21 mouse cellular contexts compared by ENCODE assay signal in genomic region chr6:112928841-112929240, GRCm38 (mm10). TPM values are rescaled to one million over a fixed set of nuclear protein-coding genes. Genes with fewer than 3 reads are reported as not detected.
A peak's percentile ranks its signal among the peaks of the same experiment; 100 is the strongest.
DNase-seq lines count a peak whose midpoint lies in the region; ATAC-seq and TF ChIP-seq lines count a peak whose summit lies in the region.
"Had no signal": no experiment of that assay in that cellular context is flagged by ENCODE, and none has a peak within 500 bp of the region (broad histone marks: within the 10 kb centered on the region; RNA-seq: fewer than 3 reads in every experiment).

No protein-coding gene starts in this region.

- H3K9ac ChIP-seq in forebrain, embryonic 12.5 days: no peak overlapping the region
- H3K9ac ChIP-seq in forebrain, postnatal 0 days: no peak overlapping the region
- H3K9ac ChIP-seq in neural tube, embryonic 13.5 days: no peak overlapping the region
- H3K9ac ChIP-seq: heart, embryonic 13.5 days; limb, embryonic 15.5 days; lung, embryonic 15.5 days; neural tube, embryonic 12.5 days; stomach, embryonic 15.5 days had no signal

- TF ChIP-seq CTCF in forebrain, postnatal 0 days (IDR thresholded peaks at IDR 0.05; ENCODE audit: low read depth): no peak

- H3K4me3 ChIP-seq in forebrain, embryonic 12.5 days (replicated peaks): no peak overlapping the region
- H3K4me3 ChIP-seq in forebrain, postnatal 0 days (ENCODE audit: low read depth, low read length): no peak overlapping the region
- H3K4me3 ChIP-seq in neural tube, embryonic 13.5 days: no peak overlapping the region
- H3K4me3 ChIP-seq: embryonic facial prominence, embryonic 10.5 days; heart, embryonic 13.5 days; limb, embryonic 15.5 days; lung, embryonic 15.5 days; megakaryocyte, embryonic 14.5 days; neural tube, embryonic 12.5 days; stomach, embryonic 15.5 days had no signal

- H3K9me3 ChIP-seq in forebrain, embryonic 12.5 days: no peaks in the 10 kb centered on the region
- no peaks in the 10 kb centered on the region for H3K9me3 ChIP-seq in forebrain, postnatal 0 days (ENCODE audit: low read length)
- H3K9me3 ChIP-seq in neural tube, embryonic 13.5 days: no peaks in the 10 kb centered on the region
- H3K9me3 ChIP-seq: embryonic facial prominence, embryonic 10.5 days; heart, embryonic 13.5 days; limb, embryonic 15.5 days; lung, embryonic 15.5 days; megakaryocyte, embryonic 14.5 days; neural tube, embryonic 12.5 days; stomach, embryonic 15.5 days had no signal

- peak overlapping the region; percentile 75 for H3K27ac ChIP-seq in forebrain, embryonic 12.5 days
- H3K27ac ChIP-seq in forebrain, postnatal 0 days (ENCODE audit: low read depth, low read length): no peak overlapping the region
- 0 out of 2 replicates have a peak overlapping the region, but pooled peaks have one; percentile 86 for H3K27ac ChIP-seq in neural tube, embryonic 13.5 days (replicated peaks)
- H3K27ac ChIP-seq: heart, embryonic 13.5 days; limb, embryonic 15.5 days; lung, embryonic 15.5 days; neural tube, embryonic 12.5 days; stomach, embryonic 15.5 days had no signal

- H3K36me3 ChIP-seq in forebrain, embryonic 12.5 days (replicated peaks): peaks cover 6% of the 10 kb centered on the region
- H3K36me3 ChIP-seq in forebrain, postnatal 0 days (ENCODE audit: insufficient read depth): no peaks in the 10 kb centered on the region
- no peaks in the 10 kb centered on the region for H3K36me3 ChIP-seq in neural tube, embryonic 13.5 days
- H3K36me3 ChIP-seq: embryonic facial prominence, embryonic 10.5 days; heart, embryonic 13.5 days; limb, embryonic 15.5 days; lung, embryonic 15.5 days; stomach, embryonic 15.5 days had no signal

- no peak overlapping the region for H3K4me2 ChIP-seq in forebrain, embryonic 12.5 days
- no peak overlapping the region for H3K4me2 ChIP-seq in forebrain, postnatal 0 days (ENCODE audit: low read depth)
- no peak overlapping the region for H3K4me2 ChIP-seq in neural tube, embryonic 13.5 days
- H3K4me2 ChIP-seq: heart, embryonic 13.5 days; limb, embryonic 15.5 days; lung, embryonic 15.5 days; neural tube, embryonic 12.5 days; stomach, embryonic 15.5 days had no signal

- DNase-seq in forebrain, postnatal 0 days: no peak
- no peak for DNase-seq in neural tube, embryonic 10.5 days (ENCODE audit: extremely low spot score, low spot score)
- DNase-seq in adrenal gland, postnatal 25 days: peak; percentile 54
- DNase-seq in frontal cortex, postnatal 14 days (ENCODE audit: low spot score in 2 of 2): no peak
- no peak for DNase-seq in embryo, embryonic 11 days
- DNase-seq: cerebellum, adult 9-10 months; gastrocnemius, postnatal 36 days; kidney, postnatal 25 days; thymus, postnatal 4 days had no signal

- H3K4me1 ChIP-seq in forebrain, embryonic 12.5 days: peaks cover 97% of the 10 kb centered on the region
- peaks cover 44% of the 10 kb centered on the region for H3K4me1 ChIP-seq in forebrain, postnatal 0 days (ENCODE audit: insufficient read depth)
- H3K4me1 ChIP-seq in neural tube, embryonic 13.5 days (replicated peaks): peaks cover 98% of the 10 kb centered on the region

- WGBS in forebrain, embryonic 12.5 days: 78% methylated on average over 6 of the region's 6 CpGs
- WGBS in forebrain, postnatal 0 days: 51% methylated on average over 6 of the region's 6 CpGs
- 68% methylated on average over 6 of the region's 6 CpGs for WGBS in neural tube, embryonic 13.5 days

- no peaks in the 10 kb centered on the region for H3K27me3 ChIP-seq in forebrain, embryonic 12.5 days
- no peaks in the 10 kb centered on the region for H3K27me3 ChIP-seq in forebrain, postnatal 0 days (ENCODE audit: insufficient read depth, low read length)
- no peaks in the 10 kb centered on the region for H3K27me3 ChIP-seq in neural tube, embryonic 13.5 days
- H3K27me3 ChIP-seq: heart, embryonic 13.5 days; limb, embryonic 15.5 days; lung, embryonic 15.5 days; megakaryocyte, embryonic 14.5 days; neural tube, embryonic 12.5 days; Patski; stomach, embryonic 15.5 days had no signal

- no peak for ATAC-seq in forebrain, embryonic 12.5 days (ENCODE audit: low FRiP score)
- no peak for ATAC-seq in forebrain, postnatal 0 days
- ATAC-seq in neural tube, embryonic 13.5 days (ENCODE audit: low read depth): no peak
- ATAC-seq in megakaryocyte, adult 5-6 weeks (ENCODE audit: poor library complexity, severe bottlenecking): peak; percentile 37
- ATAC-seq: inflammation-experienced regulatory T-cells, adult 6 months; Patski had no signal

RNA-seq across cellular contexts. Expression of gene Srgap3, which starts 18.2 kb away (rescaled TPM):
- polyA plus RNA-seq in forebrain, embryonic 12.5 days (2016; fragmentation: Nextera tagmentation; extraction: Ambion mirVana): 36.6 and 39.9 TPM in 2 replicates
- total RNA-seq in forebrain, postnatal 0 days (2014; rRNA removed): 39.4 and 56.7 TPM in 2 replicates
- polyA plus RNA-seq in forebrain, postnatal 0 days (2015; fragmentation: Nextera tagmentation; extraction: Ambion mirVana): 13.2 and 21.2 TPM in 2 replicates
- 29.2 and 30.8 TPM in 2 replicates for polyA plus RNA-seq in neural tube, embryonic 13.5 days (2015; fragmentation: Nextera tagmentation; extraction: Ambion mirVana)
- total RNA-seq in adrenal gland, postnatal 25 days (2021): 22.0 and 25.1 TPM in 2 replicates
- total RNA-seq in megakaryocyte, adult 5-6 weeks (2015): 3.5 and 6.1 TPM in 2 replicates
- total RNA-seq in megakaryocyte, adult 5-6 weeks (2017): 2.7 and 2.8 TPM in 2 replicates
